Mouse (Mus musculus) liver (tissue): ENCODE results near the gene Tead4.

Experiments
- DNase-seq: peaks from one replicate; pipeline ENCODE4 v3.0.0-alpha.2; 2020; ENCODE audit warnings: mixed read lengths

Tead4 gene

GRCm38 (mm10) chr6:128288681-128289080 is 11.9 kb downstream of the Tead4 start:
- DNase-seq: no peak

- peak; percentile 64 for DNase-seq
Observed at GRCm38 (mm10) chr6:128285792-128286430, 14.7 kb downstream of the Tead4 start.

- DNase-seq: no peak
Observed at GRCm38 (mm10) chr6:128282126-128282525, 18.5 kb downstream of the Tead4 start.

GRCm38 (mm10) chr6:128280472-128281145 is 20.0 kb downstream of the Tead4 start:
- no peak for DNase-seq

- no peak for DNase-seq
Observed at GRCm38 (mm10) chr6:128279608-128280007, 21.0 kb downstream of the Tead4 start.

GRCm38 (mm10) chr6:128279099-128279498 is 21.5 kb downstream of the Tead4 start:
- DNase-seq: no peak

GRCm38 (mm10) chr6:128277132-128278085 is 23.2 kb downstream of the Tead4 start:
- DNase-seq: no peak

- DNase-seq: no peak
Observed at GRCm38 (mm10) chr6:128276349-128276748, 24.3 kb downstream of the Tead4 start.

GRCm38 (mm10) chr6:128275506-128276064 is 25.0 kb downstream of the Tead4 start:
- no peak for DNase-seq

GRCm38 (mm10) chr6:128273507-128273906 is 27.1 kb downstream of the Tead4 start:
- DNase-seq: no peak

GRCm38 (mm10) chr6:128272754-128273153 is 27.9 kb downstream of the Tead4 start:
- no peak for DNase-seq

- no peak for DNase-seq
Observed at GRCm38 (mm10) chr6:128269850-128270249, 30.8 kb downstream of the Tead4 start.

GRCm38 (mm10) chr6:128264870-128265526 is 35.6 kb downstream of the Tead4 start:
- no peak for DNase-seq

- no peak for DNase-seq
Observed at GRCm38 (mm10) chr6:128261486-128261885, 39.1 kb downstream of the Tead4 start.

GRCm38 (mm10) chr6:128259252-128259651 is 41.4 kb downstream of the Tead4 start:
- no peak for DNase-seq

GRCm38 (mm10) chr6:128255941-128256340 is 44.7 kb downstream of the Tead4 start:
- DNase-seq: no peak

GRCm38 (mm10) chr6:128255292-128255691 is 45.3 kb downstream of the Tead4 start:
- no peak for DNase-seq

- no peak for DNase-seq
Observed at GRCm38 (mm10) chr6:128254551-128254950, 46.1 kb downstream of the Tead4 start.

GRCm38 (mm10) chr6:128253111-128253510 is 47.5 kb downstream of the Tead4 start:
- no peak for DNase-seq

- DNase-seq: no peak
Observed at GRCm38 (mm10) chr6:128250596-128250995, 50.0 kb downstream of the Tead4 start.

GRCm38 (mm10) chr6:128237102-128237763 is 63.4 kb downstream of the Tead4 start:
- no peak for DNase-seq

- DNase-seq: no peak
Observed at GRCm38 (mm10) chr6:128236581-128236980, 64.0 kb downstream of the Tead4 start.
